Mouse (Mus musculus) cerebellum, postnatal 36 days (tissue): ENCODE measurements around the gene Dennd1b.

Experiments used
- DNase-seq, 2 experiments: peaks; one replicate each; pipeline ENCODE4 v3.0.0; 2021 to 2022; ENCODE audit warnings: mixed read lengths in 2 of 2

The Dennd1b gene

DNA sequence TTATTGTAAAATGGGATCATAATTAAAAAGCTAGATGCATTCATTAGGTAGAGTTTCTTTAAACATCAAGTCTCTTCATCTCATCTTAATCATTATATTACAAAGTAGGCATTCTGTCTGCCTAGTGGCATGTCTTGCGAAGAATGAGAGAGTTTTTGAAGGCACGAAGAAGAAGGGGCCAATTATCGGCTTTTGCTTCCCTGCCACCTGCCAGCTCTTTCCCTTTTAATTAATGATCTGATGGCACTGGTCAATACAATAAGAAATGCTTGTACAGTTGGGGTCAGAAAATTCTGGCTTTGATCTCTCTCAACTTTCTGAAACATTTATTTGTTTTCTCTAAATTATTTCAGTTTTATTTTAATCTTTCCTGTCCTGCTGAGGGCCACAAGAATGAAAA, 127.5 kb downstream of the Dennd1b start:
- DNase-seq, result no peak

DNA sequence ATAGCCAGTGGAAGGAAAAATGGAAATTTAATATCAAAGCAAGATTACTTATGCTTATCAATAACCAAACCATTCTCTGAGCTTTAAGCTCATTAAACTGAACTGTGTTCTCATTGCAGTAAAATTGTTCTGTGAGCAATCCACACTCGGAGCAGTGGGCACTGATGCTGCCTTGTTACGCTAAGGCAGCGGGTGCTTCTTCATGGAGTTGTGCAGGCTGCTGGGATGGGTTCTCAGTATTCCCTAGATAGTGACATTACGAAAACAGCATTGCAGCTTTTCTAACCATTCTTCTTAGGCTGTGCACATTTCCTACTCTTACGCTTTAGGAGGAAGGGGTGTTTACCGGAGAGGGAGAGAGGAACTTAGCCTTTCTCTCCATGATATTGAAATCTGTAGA, 128.5 kb downstream of the Dennd1b start:
- no peak for DNase-seq

DNA sequence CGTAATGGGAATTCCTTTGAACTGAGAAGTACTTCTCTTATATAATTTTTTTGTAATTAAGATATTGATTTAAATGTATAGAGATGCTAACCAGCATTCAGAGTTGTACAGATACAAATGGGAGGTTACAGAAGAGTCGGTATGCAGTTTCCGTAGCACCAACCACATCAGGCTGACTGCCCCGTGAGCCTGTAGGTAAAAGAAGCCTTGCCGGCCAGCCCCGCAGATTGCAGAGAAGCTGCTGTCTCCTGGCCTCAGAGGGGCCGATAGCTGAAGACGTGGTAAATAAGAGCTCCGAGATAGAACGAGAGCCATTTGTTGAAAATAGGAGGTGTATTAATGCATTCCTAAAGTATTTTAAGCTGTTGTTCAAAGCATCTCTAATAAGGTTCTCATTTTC, 128.9 kb downstream of the Dennd1b start:
- no peak for DNase-seq

DNA sequence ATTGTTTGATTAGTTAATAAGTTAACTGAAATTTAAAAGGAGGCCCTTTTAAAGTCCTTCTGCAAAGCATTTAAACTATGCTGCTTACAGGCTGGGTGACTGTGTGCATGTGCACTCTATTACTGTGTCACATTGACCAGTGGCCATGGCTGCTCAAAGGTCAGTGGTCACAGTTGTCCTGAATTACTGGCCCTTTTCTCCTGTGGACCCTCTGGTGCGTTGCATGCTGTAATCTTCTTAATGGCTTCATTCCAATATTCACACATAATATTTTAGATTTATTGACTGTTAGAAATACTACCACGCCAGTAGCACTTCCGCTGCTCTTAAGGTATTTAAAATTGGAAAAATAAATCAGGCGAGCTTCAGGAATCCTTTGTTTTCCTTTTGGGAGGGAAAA, 129.5 kb downstream of the Dennd1b start:
- DNase-seq, result no peak

DNA sequence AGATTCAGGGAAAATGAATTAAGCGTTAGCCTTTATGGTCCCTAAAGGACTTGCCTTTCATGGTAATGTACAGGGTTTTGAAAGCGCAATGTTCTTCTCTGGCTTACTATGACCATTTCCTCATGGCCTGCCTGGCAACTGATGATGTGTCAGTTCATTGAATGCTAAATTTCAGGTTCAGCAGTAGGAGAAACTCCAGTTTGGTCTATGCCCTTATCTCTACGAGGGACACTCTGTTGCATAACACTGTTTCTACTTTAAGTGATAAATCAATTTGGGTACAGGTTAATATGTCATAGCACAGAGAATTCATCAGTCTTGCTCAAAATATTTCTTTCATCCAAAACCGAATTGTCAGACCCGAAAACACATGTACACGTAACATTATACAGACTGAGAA, 133.1 kb downstream of the Dennd1b start:
- DNase-seq, result no peak

DNA sequence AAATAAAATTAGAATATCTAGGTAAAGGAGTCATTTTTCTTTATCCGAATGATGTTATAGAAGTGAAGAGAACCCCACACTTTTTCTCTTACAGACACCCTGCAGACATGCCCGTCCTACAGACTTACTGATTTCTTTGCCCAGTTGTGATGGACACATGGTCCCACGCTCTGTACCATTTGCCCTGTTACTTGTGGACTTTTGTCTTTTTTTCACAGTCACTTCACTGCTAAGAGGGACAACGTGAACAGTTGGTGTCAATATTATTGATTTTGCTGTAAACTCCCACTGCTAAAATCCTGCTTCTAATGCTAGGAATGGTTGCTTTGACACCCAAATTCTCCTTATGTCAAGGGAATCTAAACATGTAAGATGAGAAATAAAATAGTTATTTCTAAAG, 134.9 kb downstream of the Dennd1b start:
- no peak for DNase-seq

DNA sequence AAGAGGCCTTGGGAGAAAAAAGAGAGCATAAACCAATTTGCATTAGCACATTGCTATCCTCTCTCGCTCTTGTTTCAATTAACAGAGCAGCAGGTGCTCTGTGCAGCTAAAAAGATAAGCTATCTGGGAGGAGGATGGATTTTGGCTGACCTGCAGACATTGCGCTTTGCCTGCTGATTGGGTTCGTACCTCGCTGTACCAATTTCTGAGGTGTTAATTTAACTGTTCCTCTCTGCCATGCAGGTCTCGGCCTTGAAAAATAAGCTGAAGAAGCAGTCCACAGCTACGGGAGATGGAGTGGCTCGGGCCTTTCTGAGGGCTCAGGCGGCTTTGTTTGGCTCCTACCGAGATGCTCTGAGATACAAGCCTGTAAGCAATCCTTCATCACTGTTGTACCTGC, 138.5 kb downstream of the Dennd1b start:
- DNase-seq, result no peak

DNA sequence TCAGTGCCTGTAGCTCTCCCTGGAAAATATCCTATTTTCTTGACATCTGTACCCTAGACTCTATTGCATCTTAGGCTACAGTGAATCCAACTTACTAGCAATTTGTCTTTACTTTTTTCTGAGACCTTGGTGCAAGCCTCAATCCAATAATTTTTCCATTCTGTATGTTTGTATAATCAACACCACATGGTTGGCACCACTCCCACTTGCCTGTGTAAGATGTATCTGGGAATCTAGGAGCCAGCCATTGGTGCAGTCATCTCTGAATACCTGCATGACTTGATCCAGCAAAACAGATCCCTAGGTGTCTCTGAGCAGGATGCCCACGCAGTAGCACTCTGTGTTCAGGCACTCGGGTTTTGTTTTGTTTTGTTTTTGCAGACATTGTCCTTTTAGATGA, 145.0 kb downstream of the Dennd1b start:
- DNase-seq, result peak in 1 of 2 experiments; percentile 9

DNA sequence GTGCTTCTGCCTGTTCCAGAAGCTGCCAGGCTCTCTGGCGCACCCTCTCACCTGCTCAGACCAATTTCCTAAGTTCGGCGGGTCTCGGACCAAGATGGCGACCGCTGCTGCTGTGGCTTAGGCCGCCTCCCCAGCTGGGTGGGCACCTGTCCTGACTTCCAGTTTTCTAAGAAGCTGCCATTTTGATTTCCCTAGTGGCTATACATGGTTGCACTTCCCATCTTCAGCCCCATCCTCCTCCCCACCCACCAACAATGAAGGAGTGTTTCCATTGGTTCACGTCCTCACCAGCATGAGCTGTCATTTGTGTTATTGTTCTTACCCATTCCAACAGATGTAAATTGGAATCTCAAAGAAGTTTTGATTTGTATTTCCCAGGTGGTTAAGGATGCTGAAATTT, 159.4 kb downstream of the Dennd1b start:
- no peak for DNase-seq

DNA sequence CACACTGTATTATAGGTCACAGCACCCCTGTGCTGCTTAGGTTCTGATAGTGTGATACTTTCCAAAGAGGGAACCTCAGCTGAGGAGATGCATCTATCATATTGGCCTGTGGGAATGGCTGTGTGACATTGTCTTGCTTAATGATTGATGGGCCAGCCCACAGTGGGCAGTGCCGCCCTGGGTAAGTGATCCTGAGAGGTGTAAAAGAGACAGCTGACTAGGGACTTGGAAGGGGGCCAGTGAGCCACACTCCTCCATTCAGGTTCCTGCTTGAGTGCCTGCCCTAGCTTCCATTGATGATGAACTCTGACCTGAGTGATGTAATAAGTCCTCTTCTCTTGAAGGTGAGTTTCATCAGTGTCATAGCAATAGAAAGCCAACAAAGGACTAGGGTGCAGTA, 176.4 kb downstream of the Dennd1b start:
- DNase-seq, result no peak

DNA sequence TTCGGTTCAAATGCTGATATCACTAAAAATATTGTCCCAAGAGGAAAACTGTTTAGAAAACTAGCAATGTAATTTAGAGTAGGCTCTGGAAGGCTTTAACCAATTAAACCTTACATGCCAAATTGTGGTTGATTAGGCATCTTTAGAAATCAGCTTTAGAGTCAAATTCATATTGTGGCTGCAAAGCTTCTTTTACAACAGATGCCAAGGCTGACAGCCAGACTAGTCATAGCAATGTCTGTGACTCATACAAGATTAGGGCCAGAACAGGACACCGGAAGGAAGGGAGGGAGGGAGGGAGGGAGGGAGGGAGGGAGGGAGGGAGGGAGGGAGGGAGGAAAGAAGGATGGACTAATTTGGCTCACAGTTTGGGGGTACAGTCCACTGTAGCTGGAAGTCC, 182.3 kb downstream of the Dennd1b start:
- DNase-seq, result no peak

DNA sequence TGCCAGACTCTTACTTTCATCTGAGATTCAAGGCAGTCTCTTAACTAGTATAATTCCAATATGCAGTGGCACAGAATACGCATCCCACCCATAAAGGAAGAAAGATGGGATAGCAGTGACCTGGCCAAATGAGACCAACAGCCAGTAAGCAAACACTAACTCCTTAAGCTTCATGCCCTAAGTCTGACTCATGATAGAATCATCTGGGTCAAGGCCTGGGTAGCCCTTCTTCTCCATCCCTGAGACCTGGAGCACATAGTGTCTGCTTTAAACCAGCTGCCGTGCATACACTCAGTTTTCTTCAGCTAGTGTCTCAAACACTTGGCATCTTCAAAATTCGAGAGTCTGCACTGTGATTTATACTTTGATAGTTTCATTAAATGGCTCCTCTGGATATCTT, 183.1 kb downstream of the Dennd1b start:
- no peak for DNase-seq

DNA sequence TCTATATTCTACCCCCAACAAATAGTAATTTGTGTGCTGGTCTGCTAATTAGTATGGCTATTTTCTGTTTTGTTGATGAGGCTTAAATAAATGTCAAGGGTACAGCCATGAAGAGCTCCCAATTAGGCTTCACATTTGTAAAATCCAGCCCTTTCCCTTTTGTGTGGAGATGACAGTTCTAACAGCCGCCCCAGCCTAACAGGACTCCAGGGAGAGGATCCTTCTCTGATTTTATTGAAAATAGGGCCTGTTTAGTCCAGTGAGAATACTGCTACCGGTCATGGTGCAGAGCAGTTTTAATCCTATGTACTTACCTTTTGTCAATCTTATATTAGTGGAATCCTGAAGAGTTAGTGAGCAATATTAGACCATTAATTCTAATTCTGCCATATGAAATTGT, 189.8 kb downstream of the Dennd1b start:
- DNase-seq, result no peak

DNA sequence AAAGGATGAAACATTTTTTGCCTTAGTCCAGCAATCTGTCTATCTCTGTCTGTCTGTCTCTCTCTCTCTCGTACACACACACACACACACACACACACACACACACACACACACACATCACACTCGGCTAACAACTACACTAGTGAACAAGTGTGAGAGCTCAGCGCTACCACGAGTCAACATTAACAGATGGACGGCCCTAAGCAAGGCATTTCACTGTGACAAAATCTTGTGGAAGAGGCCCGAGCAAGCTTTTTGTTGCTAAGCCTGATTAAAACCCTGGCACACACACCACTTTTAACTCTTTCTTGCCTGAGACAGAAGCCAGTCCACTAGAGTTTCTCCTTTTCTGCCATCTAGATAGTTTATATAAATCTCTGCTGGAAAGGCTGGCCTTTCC, 190.3 kb downstream of the Dennd1b start:
- no peak for DNase-seq

DNA sequence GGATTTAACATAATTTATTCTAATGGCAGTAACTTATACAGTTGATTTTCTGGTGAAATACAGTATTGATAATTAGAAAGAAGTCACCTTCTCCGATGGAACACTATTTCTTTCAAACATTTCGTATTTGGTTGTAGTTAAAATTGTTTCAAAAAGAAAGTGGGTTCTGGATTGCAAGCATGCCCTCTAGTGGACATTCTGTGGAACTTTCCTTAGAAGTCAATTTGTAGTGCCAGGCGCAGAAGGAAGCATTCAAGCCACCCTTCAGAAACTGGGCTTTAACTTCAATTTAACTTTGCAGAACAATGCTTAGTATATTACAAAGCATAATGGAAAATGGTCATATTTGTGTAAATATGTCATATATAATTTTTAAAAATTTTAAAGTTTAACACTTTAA, 193.2 kb downstream of the Dennd1b start:
- no peak for DNase-seq

DNA sequence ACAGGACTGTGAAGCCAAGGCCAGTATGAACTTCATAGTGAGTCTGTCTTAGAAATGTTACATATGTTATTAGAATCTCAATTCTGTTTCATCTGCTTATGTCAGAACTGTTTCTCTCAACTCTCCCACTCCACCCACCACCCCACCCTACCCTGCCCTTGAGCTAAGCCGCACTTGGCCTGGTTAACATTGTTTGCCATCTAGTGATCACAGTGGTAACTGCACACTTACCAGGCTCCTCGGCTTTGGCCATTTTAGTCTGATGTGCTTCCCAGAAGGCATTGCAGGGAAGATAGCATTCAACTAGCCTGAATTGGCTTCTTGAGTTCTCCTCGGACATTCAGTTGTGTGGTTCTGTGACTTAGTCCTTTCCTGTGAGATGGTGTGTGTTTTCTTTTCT, 198.4 kb downstream of the Dennd1b start:
- no peak for DNase-seq

DNA sequence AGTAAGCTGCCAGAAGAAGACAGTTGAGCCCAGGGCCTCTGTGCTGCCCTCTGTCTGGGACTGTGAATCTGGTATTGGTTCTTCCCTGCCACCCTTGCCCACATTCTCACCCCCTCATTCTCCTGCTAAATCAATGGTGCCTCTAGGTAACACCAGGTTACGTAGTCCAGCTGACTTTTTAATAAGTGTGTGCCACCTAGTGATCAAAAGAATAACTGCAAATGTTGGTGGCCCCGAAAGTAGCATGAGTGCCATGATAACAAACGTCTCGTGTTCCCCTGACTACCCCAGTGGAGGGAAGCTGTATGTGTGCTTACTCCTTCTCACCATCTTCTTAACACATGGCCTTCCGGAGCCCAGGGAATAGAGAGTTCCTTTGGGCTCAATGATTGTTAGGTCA, 199.6 kb downstream of the Dennd1b start:
- peak in 1 of 2 experiments; percentile 22 for DNase-seq

DNA sequence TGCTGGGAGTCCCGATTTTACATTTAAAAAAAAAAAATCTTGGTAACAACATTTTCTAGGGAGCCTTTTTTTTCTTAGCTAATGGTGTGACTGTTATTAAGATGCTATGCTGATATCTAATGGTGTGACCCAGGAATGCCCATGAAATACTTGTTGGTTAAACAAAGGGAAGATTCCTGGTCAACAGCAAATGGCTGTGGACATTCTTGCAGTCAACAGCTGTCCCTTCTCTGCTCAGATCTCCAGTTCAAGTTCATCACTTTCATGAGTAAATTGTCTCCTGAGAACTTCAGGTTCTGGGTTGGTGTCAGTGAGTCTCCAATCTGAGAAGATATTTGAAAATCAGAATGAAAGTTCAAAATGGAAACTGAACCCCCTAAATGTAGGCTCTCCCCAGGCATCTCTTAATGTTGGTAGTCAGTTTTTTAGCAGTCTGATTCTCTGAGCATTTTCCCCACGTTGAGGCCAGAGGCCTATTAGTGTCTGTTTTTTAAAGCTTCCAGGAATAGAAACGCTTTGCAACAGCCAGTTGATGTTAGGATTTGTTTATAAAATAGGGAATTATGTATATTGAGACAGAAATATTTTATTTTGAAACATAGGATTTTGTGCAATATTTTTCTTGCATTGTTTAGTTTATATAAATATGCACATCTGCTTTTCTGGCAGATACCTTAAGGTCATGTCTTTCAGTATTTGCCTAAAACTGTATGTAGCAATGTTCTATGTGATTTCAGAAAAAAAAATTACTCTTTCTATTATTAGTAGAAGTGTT, 211.0 kb downstream of the Dennd1b start:
- DNase-seq, result no peak

DNA sequence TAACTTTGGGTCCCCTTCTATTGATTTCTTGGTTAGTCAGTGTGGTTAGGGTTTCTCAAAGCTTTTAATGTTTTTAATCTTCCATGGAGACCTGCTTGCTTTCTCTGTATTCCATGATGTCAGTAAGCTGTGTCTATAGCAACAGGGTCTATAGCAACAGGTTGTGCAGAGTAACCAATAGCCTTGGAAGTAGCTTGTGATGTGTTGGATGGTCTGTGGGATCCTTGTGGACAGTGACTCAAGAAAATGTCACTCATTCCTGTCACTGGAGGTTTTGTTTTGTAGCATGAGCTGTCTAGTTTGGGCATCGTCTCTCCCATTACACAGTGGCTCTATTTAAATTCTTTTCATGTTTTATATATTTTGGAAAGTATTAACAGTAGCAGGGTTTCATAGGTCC, 216.5 kb downstream of the Dennd1b start:
- DNase-seq, result no peak

DNA sequence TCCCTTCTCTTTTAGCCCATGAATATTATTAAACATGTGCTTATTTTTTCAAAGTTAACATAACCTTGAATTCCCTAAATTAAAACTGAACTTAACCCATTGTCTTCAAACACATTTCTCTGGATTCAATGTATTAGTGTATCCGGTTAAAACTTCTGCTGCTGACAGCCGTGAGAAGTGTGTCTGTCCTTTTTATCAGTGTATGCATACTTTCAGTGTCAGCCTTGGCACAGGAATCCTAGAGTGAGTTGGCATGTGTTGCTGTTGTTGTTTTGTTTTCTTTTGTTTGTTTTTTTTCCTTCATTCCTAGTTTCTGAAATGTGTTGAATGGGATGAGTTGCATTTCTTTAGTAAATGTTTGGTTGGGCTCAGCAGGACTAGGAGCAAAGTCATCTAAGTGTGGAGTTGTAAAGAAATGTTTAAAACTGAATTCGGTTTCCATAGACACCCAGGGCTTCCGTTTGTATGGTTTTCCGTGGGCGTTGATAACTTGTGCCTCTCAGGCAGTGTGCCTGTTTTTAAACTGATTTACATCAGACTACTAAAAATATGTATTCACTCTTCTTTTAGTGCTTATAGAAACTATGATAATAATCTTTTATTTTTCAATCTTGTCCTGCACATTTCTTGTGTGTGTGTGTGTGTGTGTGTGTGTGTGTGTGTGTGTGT, 217.4 kb downstream of the Dennd1b start:
- DNase-seq, result no peak

DNA sequence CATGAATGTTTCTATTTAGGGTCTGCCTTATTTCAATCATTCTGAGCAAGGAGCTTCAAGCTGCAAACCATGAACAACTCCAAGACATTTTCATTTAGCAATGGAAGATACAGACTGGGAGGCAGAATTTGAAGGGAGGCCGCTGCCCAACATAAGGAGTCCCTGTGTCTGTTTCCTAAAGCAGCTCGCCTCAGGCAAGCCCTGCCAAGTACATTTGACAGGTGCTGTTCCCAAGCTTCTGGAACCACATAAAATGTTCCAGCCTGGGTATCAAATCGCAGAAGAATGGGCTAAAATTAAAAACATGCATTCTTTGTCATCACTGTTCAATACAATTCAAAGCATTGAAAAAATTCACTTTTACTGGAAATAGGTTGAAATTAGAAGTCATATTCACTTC, 229.4 kb downstream of the Dennd1b start:
- DNase-seq, result peak in 1 of 2 experiments; percentile 6

DNA sequence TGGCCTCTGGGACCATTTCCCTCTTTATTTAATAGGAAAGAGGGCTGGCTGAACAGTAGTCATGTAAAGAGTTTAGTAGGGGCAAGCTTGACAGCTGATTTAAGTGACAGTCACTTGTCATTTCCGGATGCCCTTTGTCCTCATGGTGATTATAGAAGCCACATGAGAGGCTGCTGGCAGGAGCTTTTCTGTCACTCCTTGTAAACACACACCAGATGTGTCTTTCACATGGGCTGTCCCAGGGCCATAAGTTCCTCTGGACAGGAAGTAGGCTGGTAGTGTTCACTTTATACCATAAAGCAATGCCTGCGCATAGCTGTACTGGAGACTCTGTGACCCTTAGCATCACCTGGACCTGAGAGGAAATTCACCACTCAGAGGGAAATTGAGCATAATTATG, 230.8 kb downstream of the Dennd1b start:
- DNase-seq, result no peak

DNA sequence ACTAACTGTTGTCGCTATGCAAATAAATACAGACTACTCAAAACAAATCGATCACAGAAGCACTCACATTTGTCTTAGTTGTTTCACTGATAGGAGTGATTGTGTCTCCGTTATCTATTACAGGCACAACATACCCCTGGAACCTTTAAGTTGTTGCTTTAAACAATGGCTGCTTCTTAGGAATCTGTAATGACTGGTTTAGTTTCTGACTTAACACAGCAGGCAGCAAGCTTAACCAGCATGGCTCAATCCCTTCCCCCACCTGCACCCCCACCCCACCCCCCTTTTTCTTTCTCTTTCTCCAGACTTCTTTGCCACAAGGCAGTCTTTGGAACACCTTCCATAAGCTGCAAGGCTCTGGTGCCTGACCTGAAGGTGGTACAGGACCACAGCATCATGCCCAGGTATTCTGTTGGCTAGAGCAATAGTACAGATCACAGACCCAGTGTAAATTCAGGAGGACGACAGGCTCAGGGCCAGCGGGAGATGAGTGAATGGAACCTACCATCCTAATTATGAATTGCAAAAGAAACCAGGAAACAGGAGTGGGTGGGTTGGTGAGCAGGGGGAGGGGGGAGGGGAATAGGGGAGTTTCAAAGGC, 231.3 kb downstream of the Dennd1b start:
- DNase-seq, result no peak

DNA sequence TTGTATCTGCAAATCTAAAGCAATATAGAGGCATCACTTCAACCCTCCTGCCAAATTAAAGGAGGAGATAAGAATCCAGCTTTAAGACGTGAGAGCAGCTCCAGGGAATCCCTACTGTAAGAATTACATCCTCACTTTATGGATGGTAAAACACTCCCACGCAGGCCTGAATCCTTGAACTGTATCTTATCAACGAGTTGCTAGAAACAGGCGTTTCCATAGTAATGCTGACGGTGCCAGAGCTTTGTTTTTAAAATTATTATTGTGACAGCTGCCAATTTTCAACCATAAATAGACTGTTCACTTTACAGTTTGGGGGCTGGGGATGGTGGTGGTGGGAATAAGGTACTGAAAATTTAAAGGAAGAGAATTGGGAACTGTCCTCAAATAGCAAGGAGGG, 239.8 kb downstream of the Dennd1b start:
- DNase-seq, result no peak
